Mouse (Mus musculus): ENCODE measurements around the gene Lamtor4. TPM values are rescaled to one million over a fixed set of nuclear protein-coding genes. Genes with fewer than 3 reads are reported as not detected.
A peak's percentile ranks its signal among the peaks of the same experiment; 100 is the strongest.

The Lamtor4 gene
- polyA plus RNA-seq, 1 experiment from 2014 or later, result 78.6 TPM

GRCm38 (mm10) chr5:138260834-138261233 lies 5.6 kb downstream of the Lamtor4 start:
- H3K4me3 ChIP-seq, result no peak overlapping the region
- ATAC-seq (replicated peaks; ENCODE audit: insufficient number of reproducible peaks, insufficient read depth, low FRiP score, low read depth), result no peak
- H3K36me3 ChIP-seq, result peaks cover 29% of the 10 kb centered on the region
- H3K4me2 ChIP-seq, result no peak overlapping the region
- H3K4me1 ChIP-seq (replicated peaks), result peaks cover 54% of the 10 kb centered on the region
- no peak overlapping the region for H3K9ac ChIP-seq
- no peaks in the 10 kb centered on the region for H3K9me3 ChIP-seq (replicated peaks)
- 54% methylated on average over 11 of the region's 11 CpGs for WGBS
- H3K27me3 ChIP-seq, result no peaks in the 10 kb centered on the region
- no peak overlapping the region for H3K27ac ChIP-seq

GRCm38 (mm10) chr5:138262001-138262400 lies 6.7 kb downstream of the Lamtor4 start:
- WGBS, result 69% methylated on average over 4 of the region's 4 CpGs
- Histone ChIP-seq H3K27ac (no peak overlapping the region), H3K4me1 (replicated peaks) (peaks cover 49% of the 10 kb centered on the region), H3K27me3 (no peaks in the 10 kb centered on the region), H3K9me3 (replicated peaks) (no peaks in the 10 kb centered on the region), H3K36me3 (peaks cover 29% of the 10 kb centered on the region), H3K4me3 (no peak overlapping the region), H3K4me2 (peak overlapping the region; percentile 93), H3K9ac (no peak overlapping the region)
- no peak for ATAC-seq (replicated peaks; ENCODE audit: insufficient number of reproducible peaks, insufficient read depth, low FRiP score, low read depth)

- no peaks in the 10 kb centered on the region for H3K9me3 ChIP-seq (replicated peaks)
- 54% methylated on average over 18 of the region's 18 CpGs for WGBS
- peaks cover 29% of the 10 kb centered on the region for H3K36me3 ChIP-seq
- no peak for ATAC-seq (replicated peaks; ENCODE audit: insufficient number of reproducible peaks, insufficient read depth, low FRiP score, low read depth)
- H3K27ac ChIP-seq, result 0 out of 2 replicates have a peak overlapping the region, but pooled peaks have one; percentile 74
- H3K4me3 ChIP-seq, result peak overlapping the region; percentile 68
- peak overlapping the region; percentile 90; the same call in 1 of the 2 replicates for H3K9ac ChIP-seq
- H3K4me1 ChIP-seq (replicated peaks), result peaks cover 46% of the 10 kb centered on the region
- H3K27me3 ChIP-seq, result no peaks in the 10 kb centered on the region
- H3K4me2 ChIP-seq, result peak overlapping the region; percentile 93
These were observed 7.4 kb downstream of the Lamtor4 start for GRCm38 (mm10) chr5:138262582-138263240.

GRCm38 (mm10) chr5:138263260-138264206 lies 8.3 kb downstream of the Lamtor4 start, which contains the start of gene BC037034:
BC037034 (minus strand) TSS chr5:138264033.
- peak within 1 kb of the TSS; percentile 74 for H3K27ac ChIP-seq
- peak; percentile 84 for ATAC-seq (replicated peaks; ENCODE audit: insufficient number of reproducible peaks, insufficient read depth, low FRiP score, low read depth)
- peak within 1 kb of the TSS; percentile 90 for H3K9ac ChIP-seq
- WGBS, result under 1% methylated on average over 70 of the region's 71 CpGs
- no peaks in the 10 kb centered on the region for H3K9me3 ChIP-seq (replicated peaks)
- H3K4me2 ChIP-seq, result peak within 1 kb of the TSS; percentile 93
- peaks cover 27% of the 10 kb centered on the region for H3K36me3 ChIP-seq
- no peaks in the 10 kb centered on the region for H3K27me3 ChIP-seq
- peaks cover 40% of the 10 kb centered on the region for H3K4me1 ChIP-seq (replicated peaks)
- peak within 1 kb of the TSS; percentile 68 for H3K4me3 ChIP-seq

- H3K4me1 ChIP-seq (replicated peaks), result peaks cover 34% of the 10 kb centered on the region
- peak overlapping the region; percentile 68 for H3K4me3 ChIP-seq
- peak overlapping the region; percentile 74; the same call in 1 of the 2 replicates for H3K27ac ChIP-seq
- ATAC-seq (replicated peaks; ENCODE audit: insufficient number of reproducible peaks, insufficient read depth, low FRiP score, low read depth), result no peak
- no peaks in the 10 kb centered on the region for H3K27me3 ChIP-seq
- H3K9me3 ChIP-seq (replicated peaks), result no peaks in the 10 kb centered on the region
- H3K4me2 ChIP-seq, result peak overlapping the region; percentile 93
- WGBS, result 11% methylated on average over 6 of the region's 6 CpGs
- H3K36me3 ChIP-seq, result peaks cover 21% of the 10 kb centered on the region; the same call in 1 of the 2 replicates
- peak overlapping the region; percentile 90 for H3K9ac ChIP-seq
These were observed 8.9 kb downstream of the Lamtor4 start for GRCm38 (mm10) chr5:138264207-138264578.

GRCm38 (mm10) chr5:138265712-138266111 lies 10.4 kb downstream of the Lamtor4 start:
- no peak for ATAC-seq (replicated peaks; ENCODE audit: insufficient number of reproducible peaks, insufficient read depth, low FRiP score, low read depth)
- Histone ChIP-seq H3K4me2 (no peak overlapping the region), H3K4me1 (replicated peaks) (peaks cover 21% of the 10 kb centered on the region), H3K9me3 (replicated peaks) (no peaks in the 10 kb centered on the region), H3K36me3 (peaks cover 6% of the 10 kb centered on the region; the same call in 1 of the 2 replicates), H3K27ac (no peak overlapping the region), H3K27me3 (peaks cover 2% of the 10 kb centered on the region), H3K9ac (no peak overlapping the region), H3K4me3 (no peak overlapping the region)
- 89% methylated on average over 4 of the region's 4 CpGs for WGBS

- peaks cover 3% of the 10 kb centered on the region; the same call in 1 of the 2 replicates for H3K36me3 ChIP-seq
- ATAC-seq (replicated peaks; ENCODE audit: insufficient number of reproducible peaks, insufficient read depth, low FRiP score, low read depth), result no peak
- H3K27ac ChIP-seq, result no peak overlapping the region
- WGBS, result 91% methylated on average over 3 of the region's 3 CpGs
- H3K4me1 ChIP-seq (replicated peaks), result peaks cover 17% of the 10 kb centered on the region
- no peaks in the 10 kb centered on the region for H3K9me3 ChIP-seq (replicated peaks)
- no peak overlapping the region for H3K4me2 ChIP-seq
- H3K4me3 ChIP-seq, result no peak overlapping the region
- H3K27me3 ChIP-seq, result peaks cover 16% of the 10 kb centered on the region
- no peak overlapping the region for H3K9ac ChIP-seq
These were observed 11.8 kb downstream of the Lamtor4 start for GRCm38 (mm10) chr5:138267114-138267513.

GRCm38 (mm10) chr5:138268980-138269379 lies 13.7 kb downstream of the Lamtor4 start:
- Histone ChIP-seq H3K36me3 (peaks cover 3% of the 10 kb centered on the region; the same call in 1 of the 2 replicates), H3K9me3 (replicated peaks) (no peaks in the 10 kb centered on the region), H3K9ac (no peak overlapping the region), H3K27me3 (peaks cover 28% of the 10 kb centered on the region), H3K27ac (no peak overlapping the region), H3K4me1 (replicated peaks) (peaks cover 8% of the 10 kb centered on the region), H3K4me2 (no peak overlapping the region), H3K4me3 (no peak overlapping the region)
- WGBS, result 63% methylated on average over 4 of the region's 4 CpGs
- no peak for ATAC-seq (replicated peaks; ENCODE audit: insufficient number of reproducible peaks, insufficient read depth, low FRiP score, low read depth)

- H3K27ac ChIP-seq, result no peak overlapping the region
- H3K27me3 ChIP-seq, result peaks cover 34% of the 10 kb centered on the region
- WGBS, result 40% methylated on average over 3 of the region's 3 CpGs
- no peaks in the 10 kb centered on the region; the same call in 1 of the 2 replicates for H3K36me3 ChIP-seq
- ATAC-seq (replicated peaks; ENCODE audit: insufficient number of reproducible peaks, insufficient read depth, low FRiP score, low read depth), result no peak
- H3K4me2 ChIP-seq, result no peak overlapping the region
- no peaks in the 10 kb centered on the region for H3K9me3 ChIP-seq (replicated peaks)
- H3K4me3 ChIP-seq, result no peak overlapping the region
- no peak overlapping the region for H3K9ac ChIP-seq
- peaks cover 10% of the 10 kb centered on the region; the same call in 1 of the 2 replicates for H3K4me1 ChIP-seq (replicated peaks)
These were observed 15.9 kb downstream of the Lamtor4 start for GRCm38 (mm10) chr5:138271232-138271631.

- Histone ChIP-seq H3K27ac (peak within 1 kb of the TSS; percentile 47), H3K4me1 (replicated peaks) (peaks cover 10% of the 10 kb centered on the region; the same call in 1 of the 2 replicates), H3K36me3 (no peaks in the 10 kb centered on the region), H3K9ac (0 out of 2 replicates have a peak within 1 kb of the TSS, but pooled peaks have one; percentile 8), H3K4me3 (peak within 1 kb of the TSS; percentile 10), H3K9me3 (replicated peaks) (no peaks in the 10 kb centered on the region), H3K4me2 (peak within 1 kb of the TSS; percentile 37), H3K27me3 (peaks cover 34% of the 10 kb centered on the region)
- no peak for ATAC-seq (replicated peaks; ENCODE audit: insufficient number of reproducible peaks, insufficient read depth, low FRiP score, low read depth)
- WGBS, result 3% methylated on average over 12 of the region's 12 CpGs
These were observed 17.2 kb downstream of the Lamtor4 start, which contains the start of gene Gal3st4 for GRCm38 (mm10) chr5:138272409-138272923. Gal3st4 (minus strand) TSS chr5:138272840.

GRCm38 (mm10) chr5:138274186-138274585 lies 18.9 kb downstream of the Lamtor4 start:
- Histone ChIP-seq H3K27ac (no peak overlapping the region), H3K4me2 (no peak overlapping the region), H3K36me3 (no peaks in the 10 kb centered on the region), H3K9me3 (replicated peaks) (no peaks in the 10 kb centered on the region), H3K9ac (no peak overlapping the region), H3K4me1 (replicated peaks) (peaks cover 12% of the 10 kb centered on the region; the same call in 1 of the 2 replicates), H3K4me3 (no peak overlapping the region), H3K27me3 (peaks cover 34% of the 10 kb centered on the region)
- no peak for ATAC-seq (replicated peaks; ENCODE audit: insufficient number of reproducible peaks, insufficient read depth, low FRiP score, low read depth)
- WGBS, result 71% methylated on average over 8 of the region's 8 CpGs
